Mouse (Mus musculus): Measurements from ENCODE around the gene Epha3.

Epha3 gene

DNA sequence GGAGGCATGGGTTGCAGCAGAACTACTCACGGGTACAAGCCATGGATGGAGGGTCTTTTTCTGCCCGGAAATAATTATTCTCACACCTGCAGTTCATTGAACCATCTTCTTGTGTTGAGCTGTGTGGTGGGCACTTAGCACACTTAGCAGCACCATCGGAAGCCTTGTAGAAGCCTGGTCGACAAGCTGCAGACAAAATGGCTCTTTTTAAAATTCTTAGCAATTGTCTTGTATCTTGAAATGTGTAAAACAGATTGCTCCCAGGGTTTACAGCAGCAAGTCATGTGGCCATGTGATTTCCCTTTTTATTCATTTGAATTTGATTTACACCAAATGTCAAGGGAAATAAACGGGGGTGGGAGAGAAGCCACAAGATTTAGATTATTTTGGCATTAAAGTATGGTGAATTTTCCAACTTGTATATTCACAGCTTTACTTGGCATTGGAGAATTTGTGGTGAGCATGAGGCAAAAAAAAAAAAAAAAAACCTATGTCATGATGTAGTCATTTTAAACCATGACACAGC is 210.5 kb downstream of the Epha3 start:
- no peak for DNase-seq (ENCODE audit: low read depth, low spot score)

DNA sequence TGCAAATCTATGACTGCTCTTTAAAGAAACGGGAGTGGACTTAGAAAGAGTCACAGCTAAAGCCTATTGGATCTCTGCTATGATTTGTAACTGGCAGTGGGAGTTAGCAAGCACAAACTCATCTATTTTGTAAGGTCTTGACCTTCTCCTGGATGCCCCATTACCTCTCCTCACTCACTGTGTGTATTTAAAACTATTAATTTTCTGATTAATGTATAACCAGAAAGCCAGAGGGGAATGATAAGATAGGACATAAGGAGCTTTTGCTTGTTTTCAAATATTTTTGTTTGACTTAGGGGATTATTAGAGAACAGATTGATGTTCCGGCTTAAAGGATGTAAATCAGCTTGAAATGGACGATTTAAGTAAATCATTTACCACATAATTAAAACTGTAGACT is 213.2 kb downstream of the Epha3 start:
- DNase-seq (ENCODE audit: low read depth, low spot score), result no peak

DNA sequence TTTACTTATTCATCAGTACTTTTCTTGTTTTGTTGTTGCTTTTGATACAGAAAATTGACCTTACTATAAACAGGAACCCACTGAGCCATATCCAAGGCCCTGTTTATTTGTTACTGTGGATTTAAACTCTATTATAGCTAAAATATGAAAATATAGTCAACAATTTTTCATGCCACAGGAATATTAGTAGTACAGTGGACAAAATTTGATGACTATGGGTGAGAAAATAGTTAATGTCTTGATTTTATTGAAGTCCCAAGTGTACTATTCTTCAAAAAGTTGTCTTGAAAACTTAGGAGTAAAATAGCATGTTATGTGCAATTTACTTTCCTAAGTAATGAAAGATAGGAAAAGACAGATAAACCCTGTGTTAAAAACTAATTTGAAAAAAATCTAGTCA is 217.4 kb downstream of the Epha3 start:
- no peak for DNase-seq (ENCODE audit: low read depth, low spot score)

DNA sequence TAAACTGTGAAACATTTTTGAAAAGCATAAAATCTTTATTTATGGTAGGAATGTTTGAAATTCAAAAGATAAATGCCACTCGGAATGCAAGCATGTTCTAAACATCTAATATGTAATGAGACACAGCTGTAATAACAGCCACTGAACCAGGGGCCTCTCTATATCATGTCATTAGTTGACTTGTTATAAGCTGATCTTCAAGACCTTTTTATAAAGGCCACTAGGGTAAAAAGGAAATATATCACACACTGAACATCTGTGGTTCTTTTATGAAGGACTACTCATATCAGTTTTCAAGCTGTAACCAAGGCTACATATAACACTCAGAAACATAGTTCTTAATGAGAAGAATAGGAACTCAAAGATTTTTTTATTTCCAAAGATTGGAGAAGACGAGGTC is 221.3 kb downstream of the Epha3 start:
- DNase-seq (ENCODE audit: low read depth, low spot score), result no peak

DNA sequence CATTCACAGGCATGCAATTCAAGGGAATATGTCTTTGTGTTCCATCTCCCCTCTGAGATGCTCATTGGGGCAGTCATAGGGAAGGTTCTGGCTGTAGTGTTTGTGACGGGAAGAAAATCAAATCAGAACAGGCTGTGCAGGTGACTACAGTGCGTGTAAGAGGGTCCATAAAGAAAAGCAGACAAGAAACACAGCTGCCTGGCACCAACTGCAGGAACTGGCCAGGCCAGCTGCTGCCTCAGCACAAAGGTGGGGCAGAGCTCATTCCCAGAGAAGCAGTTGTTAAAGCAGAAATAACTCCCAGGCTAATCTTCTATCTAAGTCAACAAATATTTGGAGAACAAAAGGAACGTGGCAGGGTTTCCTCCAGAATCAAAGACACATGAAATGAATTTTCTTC is 222.4 kb downstream of the Epha3 start:
- no peak for DNase-seq (ENCODE audit: low read depth, low spot score)

DNA sequence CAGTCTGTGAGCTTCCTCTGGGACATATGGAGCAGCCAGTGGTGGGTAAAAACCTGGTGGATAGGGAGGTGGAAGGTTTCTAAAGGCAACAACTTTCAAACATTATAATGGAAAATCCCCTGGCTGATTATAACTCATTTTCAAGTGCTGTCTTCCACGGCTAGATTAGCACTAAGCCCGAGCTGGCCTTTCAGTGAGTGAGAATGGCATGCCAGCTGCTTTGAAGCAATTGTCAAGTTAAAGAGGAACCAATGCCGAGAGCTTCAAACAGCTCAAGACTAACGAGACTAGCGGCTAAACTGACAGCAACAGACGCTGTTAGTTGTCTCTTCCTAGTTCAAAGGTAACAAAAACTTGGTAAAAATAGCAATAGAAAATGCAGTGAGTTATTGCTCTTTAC is 225.3 kb downstream of the Epha3 start:
- DNase-seq (ENCODE audit: low read depth, low spot score), result no peak

DNA sequence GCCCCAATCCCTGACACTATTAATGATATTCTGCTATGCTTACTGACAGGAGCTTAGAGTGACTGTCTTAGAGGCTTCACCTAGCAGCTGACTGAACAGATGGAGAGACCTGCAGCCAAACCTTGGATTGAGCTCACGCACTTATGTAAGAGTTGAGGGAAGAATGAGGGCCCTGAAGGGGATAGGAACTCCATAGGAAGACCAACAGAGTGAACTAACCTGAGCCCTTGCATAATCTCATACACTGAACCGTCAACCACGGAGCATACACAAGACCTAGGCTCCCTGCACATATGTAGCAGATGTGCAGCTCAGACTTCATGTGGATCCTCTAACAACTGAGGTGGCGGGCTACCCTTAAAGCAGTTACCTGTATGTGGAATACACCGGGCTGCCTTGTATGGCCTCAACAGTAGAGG is 230.2 kb downstream of the Epha3 start:
- DNase-seq (ENCODE audit: low read depth, low spot score), result no peak

DNA sequence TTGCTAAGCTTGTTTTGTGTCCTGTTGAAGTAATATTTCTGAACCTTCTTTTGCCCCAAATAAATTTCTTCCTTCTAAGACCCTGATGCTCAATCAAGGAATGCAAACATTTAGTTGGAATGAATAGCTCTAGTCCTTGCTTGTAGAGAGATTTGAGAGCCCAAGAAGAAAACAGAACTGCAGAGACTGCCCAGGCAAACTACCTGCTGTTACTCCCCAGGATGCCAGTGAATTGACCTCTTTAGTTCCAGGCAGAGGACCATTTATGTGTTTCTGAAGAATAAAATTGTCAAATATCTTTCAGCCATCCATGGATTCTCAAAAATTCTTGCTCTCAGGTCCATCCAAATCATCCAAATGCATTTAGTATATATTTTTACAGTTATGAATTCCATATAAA is 238.7 kb downstream of the Epha3 start:
- DNase-seq (ENCODE audit: low read depth, low spot score), result no peak

DNA sequence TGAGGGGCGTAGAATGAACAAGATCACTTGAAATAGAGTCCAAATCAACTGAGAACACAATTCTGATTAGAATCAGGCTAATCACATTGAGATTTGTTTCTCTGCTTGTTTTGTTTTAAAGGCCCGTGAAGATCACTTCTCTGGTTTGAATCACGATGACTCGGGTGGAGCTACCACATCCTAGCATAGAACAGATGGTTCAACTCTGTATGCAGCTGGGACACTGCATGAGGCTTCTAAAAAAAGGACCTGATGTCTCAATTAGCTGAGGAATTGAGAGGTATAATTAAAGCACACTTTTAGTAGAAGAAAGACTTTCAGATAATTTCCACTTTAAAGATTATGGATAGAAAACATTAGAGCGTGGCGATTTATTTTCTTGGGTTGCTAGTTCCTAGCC is 242.1 kb downstream of the Epha3 start:
- no peak for DNase-seq (ENCODE audit: low read depth, low spot score)

DNA sequence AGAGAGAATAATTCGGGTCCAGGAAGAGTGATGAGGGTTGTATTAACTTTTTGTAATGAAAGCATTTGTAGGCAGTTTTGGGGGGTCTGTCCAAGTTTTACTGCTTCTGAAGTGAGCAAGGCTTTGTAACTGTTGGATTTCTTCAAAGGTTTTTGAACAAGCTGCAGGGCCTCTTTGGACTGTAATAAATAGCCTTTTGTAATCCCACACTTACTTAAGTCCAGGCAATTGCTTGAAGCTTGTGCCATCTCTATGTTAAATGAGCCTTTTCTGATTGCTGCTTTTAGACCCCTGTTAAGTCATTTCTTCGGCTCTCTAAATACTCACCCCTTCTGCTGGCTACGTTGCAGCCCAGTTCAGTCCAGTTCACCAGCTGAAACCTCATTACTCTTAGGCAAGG is 248.6 kb downstream of the Epha3 start:
- no peak for DNase-seq (ENCODE audit: low read depth, low spot score)

DNA sequence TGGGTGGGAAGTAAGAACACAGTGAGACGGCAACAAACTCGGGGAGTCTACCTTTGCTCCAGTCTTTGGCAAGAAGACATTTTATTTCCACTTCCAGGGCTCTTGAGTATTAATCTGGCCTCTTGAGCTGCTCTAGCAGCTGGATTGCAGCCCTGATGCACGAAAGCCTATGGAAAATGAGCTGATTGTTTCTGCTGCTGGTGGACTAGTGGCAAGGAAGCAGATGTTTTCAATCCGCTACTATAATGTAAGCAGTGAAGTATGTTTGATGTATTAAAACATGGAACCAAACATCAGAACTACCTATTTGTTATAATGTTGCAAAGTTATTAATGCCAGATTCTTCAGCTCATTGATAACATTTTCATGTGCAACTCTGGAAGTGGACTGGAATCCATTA is 251.0 kb downstream of the Epha3 start:
- DNase-seq (ENCODE audit: low read depth, low spot score), result no peak

DNA sequence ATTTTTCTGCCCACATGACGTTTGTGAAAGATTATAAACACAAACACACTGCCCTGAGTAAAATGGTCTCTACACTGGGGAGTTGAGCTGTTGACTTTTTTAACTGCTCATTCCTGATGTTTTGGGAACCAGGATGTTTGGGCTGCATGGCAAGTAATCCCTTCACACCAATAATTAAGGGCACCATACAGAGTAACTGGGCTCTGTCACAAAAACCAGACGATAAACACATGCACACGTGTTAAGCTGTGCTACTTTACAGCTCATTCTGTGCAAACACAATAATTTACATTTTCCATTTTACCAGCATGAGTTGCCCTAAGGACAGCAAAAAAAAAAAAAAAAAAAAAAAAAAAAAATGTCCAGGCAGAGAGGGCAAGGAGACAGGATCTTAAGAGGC is 263.7 kb downstream of the Epha3 start:
- DNase-seq (ENCODE audit: low read depth, low spot score), result no peak

DNA sequence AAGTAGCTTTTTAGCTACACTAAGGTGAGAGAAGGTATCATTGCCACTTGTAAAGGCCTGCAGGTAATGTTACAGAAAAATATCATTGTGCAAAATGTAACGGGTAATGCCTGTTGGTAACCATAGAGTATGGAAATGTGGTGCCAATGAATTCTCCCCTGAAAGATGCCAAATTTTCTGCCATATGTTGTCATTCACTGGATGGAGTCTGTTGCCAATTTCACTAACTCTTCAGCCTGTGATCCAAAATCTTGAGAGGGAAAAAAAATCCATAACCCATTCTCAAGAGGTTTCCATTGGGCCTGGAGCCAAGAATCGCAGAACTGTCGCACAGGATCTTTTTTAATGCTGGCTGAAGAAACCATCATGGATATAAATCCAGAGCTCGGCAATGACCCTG is 269.3 kb downstream of the Epha3 start:
- DNase-seq (ENCODE audit: low read depth, low spot score), result no peak

DNA sequence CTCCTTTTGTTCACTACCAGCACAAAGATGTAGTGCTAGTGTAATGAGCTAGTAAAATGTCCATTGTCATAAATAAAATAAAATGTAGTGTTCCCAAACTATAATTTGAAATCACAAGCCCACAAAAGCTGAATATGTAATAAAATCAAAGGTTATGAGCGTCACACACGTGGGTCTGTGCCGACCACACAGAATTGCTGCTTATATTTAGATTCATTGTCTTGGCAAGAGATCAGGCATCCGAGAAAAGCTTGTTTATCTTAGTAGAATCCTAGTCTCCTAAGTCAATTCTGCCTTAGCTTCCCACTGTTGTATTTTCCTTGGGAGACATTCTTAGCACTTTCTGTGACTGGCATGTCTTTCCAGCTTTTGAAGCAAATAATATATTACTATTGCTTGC is 294.2 kb downstream of the Epha3 start:
- no peak for DNase-seq (ENCODE audit: low read depth, low spot score)

DNA sequence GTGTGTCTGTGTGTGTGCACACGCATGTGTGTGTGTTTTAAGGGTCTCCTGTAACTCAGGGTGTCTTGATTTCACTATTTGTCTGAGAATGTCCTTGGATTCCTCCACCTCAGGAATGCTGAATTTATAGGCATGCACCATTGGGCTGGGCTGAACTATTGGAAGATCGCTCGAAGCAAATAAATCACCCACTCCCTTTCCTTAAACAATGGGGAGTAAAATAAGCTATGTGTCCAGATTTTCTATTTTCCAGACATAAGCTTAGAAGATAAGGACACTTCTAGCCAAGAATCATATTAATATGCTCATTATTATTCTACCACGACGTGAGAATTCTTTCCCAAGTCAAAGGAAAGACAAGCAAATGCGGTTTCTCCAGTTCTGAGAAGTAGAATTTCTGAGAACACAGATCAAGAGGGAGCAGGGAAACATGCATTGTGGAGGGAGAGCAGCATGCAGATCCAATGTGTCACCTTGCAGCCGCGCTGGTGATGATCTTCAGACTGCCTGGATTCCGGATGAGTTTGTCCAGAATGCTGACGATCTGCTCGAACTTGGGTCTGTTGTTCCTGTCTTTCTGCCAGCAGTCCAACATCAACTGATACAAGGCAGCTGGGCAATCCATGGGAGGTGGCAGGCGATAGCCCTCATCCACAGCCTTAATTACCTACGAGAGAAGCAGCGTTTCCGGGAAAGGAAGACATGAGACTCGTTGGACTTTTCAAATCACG is 297.7 kb downstream of the Epha3 start:
- no peak for DNase-seq (ENCODE audit: low read depth, low spot score)

DNA sequence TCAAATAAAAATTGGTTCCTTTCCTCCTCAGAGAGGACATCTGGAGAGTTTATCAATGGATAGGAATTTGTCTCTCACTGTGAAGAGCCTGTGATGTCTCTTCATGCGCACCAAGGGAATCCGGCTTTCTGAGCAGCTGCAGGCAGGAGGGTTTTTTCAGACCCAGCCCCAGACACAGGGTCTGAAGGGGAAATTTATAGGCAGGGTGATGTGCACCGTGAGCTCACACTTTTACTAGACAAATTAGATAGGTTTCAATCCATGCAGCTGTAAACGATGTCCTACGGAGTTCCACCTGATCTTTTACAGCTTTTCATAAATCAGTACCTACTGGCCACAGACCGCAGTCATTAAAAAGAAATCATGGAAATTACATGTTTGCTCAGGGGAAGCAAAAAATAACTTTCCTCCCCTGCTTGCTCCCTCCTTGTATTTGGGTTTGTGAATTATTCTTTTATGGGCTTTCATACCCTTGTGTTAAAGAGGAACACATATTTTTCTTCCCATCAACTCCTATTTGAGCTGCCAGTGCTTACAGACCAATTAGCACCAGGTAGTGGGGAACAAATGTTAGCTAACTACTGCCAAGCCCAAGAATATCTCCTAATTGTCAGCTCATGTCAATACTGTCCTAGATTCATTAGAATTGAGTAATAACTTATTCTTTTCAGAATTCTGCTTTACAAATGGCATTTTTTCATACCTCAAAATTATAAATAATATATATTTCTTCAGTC is 307.4 kb downstream of the Epha3 start:
- no peak for DNase-seq (ENCODE audit: low read depth, low spot score)

DNA sequence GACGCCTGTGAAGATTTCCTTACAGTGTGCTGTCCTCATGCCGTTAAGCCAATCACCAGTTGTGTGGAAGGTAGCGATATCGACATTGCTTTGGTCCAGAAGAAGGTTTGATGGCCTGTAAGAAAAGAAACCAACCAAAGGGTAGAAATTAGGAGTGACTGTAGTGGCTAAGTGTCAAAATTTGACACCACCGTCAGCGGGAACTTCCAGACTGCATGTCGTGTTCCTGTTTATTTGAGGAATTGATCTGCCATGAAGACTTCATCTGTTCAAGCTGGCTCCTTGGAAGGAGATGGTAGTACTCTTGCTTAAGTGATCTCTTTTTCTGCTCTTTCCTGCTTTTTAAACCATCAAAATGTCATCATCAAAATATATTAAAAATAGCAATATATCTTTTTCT is 311.4 kb downstream of the Epha3 start:
- DNase-seq (ENCODE audit: low read depth, low spot score), result no peak

DNA sequence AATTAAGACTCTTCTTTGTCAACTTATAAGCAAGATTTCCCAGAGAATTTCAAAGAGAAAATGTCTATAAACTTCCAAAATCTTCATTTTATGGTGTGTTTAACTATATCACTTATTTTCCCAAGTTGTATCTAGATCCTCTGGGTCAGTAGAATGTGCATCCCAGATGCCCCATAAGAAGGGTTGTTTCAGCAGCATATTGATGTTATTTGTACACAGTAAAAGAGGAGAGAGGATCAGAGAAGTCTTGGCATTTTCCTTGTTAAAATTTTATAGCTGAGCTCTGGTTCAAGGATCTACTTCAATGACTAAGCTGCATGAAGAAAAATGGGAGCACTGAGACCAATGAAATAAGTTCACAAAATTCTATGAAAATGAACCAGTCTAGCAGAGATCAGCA is 324.5 kb downstream of the Epha3 start:
- DNase-seq (ENCODE audit: low read depth, low spot score), result no peak

DNA sequence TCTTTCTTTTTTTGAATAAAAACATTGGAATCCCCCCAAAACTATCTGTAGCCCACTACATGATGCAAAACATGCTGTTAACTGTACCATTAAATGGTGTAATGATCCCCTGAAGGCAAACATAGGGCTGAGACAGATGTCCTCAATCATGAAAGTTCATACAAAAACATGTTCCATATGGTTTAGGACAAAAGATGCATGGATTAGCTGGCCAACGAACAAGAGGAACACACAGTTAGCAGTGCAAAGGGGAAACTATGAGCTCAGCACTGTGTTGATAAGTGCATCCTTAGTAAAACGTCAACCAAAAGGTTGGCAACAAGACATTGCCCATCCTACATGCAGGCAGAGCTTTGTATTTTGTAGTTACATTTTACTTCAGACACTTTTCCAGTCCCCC is 335.2 kb downstream of the Epha3 start:
- no peak for DNase-seq (ENCODE audit: low read depth, low spot score)

DNA sequence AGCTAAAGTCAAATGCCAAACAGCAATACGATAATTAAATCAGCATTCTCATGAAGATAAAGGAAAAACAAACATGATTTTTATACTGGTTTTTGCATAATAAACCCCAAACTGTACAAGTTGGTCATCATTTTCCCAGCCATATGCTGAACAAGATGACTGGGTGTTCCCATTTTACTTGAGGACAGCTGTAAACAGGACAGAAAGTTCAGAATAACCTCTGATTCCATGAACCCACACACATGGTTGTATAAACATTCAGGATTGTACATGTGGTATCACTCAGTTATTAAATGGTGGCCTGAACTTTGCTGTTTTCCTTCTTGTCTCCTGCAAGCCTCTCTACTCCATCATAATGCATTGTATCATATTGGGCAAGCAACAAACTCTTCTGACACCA is 346.3 kb downstream of the Epha3 start:
- no peak for DNase-seq (ENCODE audit: low read depth, low spot score)

DNA sequence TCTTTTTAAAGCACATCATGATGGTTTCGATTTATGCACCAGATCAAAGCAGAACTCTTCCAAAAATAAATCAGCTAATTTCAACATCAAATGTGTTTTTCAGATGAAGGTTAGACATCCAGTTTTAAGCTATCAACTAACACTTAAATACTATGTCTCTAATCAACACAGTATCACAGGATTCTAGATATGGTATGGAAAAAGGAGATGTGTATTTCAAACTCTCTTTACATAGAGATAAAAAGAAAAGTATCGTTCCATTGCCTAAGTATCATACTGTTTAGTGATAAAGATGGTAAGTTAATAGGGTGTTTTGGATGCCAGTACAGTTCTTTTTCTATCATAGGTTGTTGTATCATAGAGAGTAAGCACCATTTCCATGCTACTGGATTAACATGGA is 353.9 kb downstream of the Epha3 start:
- DNase-seq (ENCODE audit: low read depth, low spot score), result no peak

DNA sequence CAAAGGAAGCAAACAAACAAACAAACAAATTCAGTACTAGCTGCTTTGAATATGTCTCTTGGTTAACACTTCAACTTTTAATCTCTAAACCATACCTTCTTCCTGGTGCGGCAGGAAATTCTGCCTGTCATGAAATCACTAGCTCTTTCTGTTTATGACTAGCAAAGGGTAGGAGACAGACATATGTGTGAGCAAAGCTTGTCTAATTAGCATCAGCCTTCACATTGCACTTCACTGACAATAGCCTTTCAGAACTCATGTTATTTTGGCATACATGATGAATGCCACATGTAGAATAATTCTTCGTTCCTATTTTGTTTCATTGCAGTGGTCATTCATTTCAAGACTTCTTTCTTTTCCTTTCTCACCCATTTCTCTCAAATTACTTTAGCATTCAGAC is 357.5 kb downstream of the Epha3 start:
- no peak for DNase-seq (ENCODE audit: low read depth, low spot score)

DNA sequence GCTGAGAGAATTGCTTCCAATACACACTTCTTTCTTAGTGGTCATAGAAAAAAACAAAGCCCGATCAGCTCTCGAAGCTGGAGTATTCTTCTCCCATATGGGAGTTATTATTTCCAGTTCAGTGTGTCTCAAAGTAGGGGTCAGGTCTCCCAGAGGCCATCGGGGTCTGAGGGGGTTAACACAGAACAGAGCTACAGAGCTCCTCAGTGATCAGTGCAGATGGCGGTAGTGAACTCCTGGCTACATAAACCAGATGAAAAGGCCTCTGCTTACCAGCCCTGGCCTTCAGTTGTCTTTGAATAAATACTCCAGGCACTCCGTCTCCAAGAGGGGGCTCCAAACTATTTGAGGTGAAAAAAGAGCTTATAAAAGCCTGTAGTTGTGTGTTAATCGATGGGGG is 362.5 kb downstream of the Epha3 start:
- DNase-seq (ENCODE audit: low read depth, low spot score), result no peak

Data from CD4-positive, CD25-positive, alpha-beta regulatory T cell, adult 2 months (primary cell).